Mouse (Mus musculus) neural tube, embryonic 15.5 days (tissue): Measurements from ENCODE around the gene Lrrc8d. TPM values are rescaled to one million over a fixed set of nuclear protein-coding genes. Genes with fewer than 3 reads are reported as not detected.

Experiments used
- ATAC-seq: fragments of 200-750 bp; cut with Nextera tagmentation; 2 replicates; pipeline ENCODE4 v1.8.0; 2017; ENCODE audit warnings: mild to moderate bottlenecking, moderate TSS enrichment, moderate library complexity; ENCODE audit not compliant: low FRiP score
- H3K27ac ChIP-seq: fragments of 300-500 bp; sonication (generic); replicated peaks from 2 replicates; pipeline ENCODE4 v1.5.1; 2015; ENCODE audit warnings: mild to moderate bottlenecking, inconsistent platforms
- H3K27me3 ChIP-seq: fragments of 300-500 bp; sonication (generic); replicated peaks from 2 replicates; pipeline ENCODE4 v1.6.1; 2015; ENCODE audit warnings: inconsistent platforms
- H3K36me3 ChIP-seq: fragments of 300-500 bp; sonication (generic); 2 replicates; pipeline ENCODE4 v1.6.1; 2015; ENCODE audit warnings: inconsistent platforms
- H3K4me1 ChIP-seq: fragments of 300-500 bp; sonication (generic); 2 replicates; pipeline ENCODE4 v1.6.1; 2015; ENCODE audit warnings: inconsistent platforms
- H3K4me2 ChIP-seq: fragments of 300-500 bp; sonication (generic); 2 replicates; pipeline ENCODE4 v1.6.1; 2015; ENCODE audit warnings: inconsistent platforms, mild to moderate bottlenecking, moderate library complexity
- H3K4me3 ChIP-seq: fragments of 300-500 bp; sonication (generic); replicated peaks from 2 replicates; pipeline ENCODE4 v1.5.1; 2015; ENCODE audit warnings: mild to moderate bottlenecking, inconsistent platforms
- H3K9ac ChIP-seq: fragments of 300-500 bp; sonication (generic); replicated peaks from 2 replicates; pipeline ENCODE4 v1.6.1; 2015; ENCODE audit warnings: mild to moderate bottlenecking, inconsistent platforms
- H3K9me3 ChIP-seq: fragments of 300-500 bp; sonication (generic); replicated peaks from 2 replicates; pipeline ENCODE4 v1.6.1; 2016; ENCODE audit warnings: inconsistent platforms
- WGBS: fragments of 180-500 bp; shearing (Covaris S2); methylation state at CpG from one replicate; pipeline ENCODE4 v1.1.7; 2015; ENCODE audit warnings: mixed read lengths; 5-methylcytosine and 5-hydroxymethylcytosine counted together
- polyA plus RNA-seq: library from polyadenylated mRNA; unstranded; fragments of >200 nt; fragmentation: Nextera tagmentation; extraction: Ambion mirVana; gene quantifications from 2 replicates; pipeline ENCODE4 v1.2.1, GENCODE M21; 2015

Lrrc8d gene
- polyA plus RNA-seq, 1 experiment from 2014 or later: 29.4 TPM

DNA sequence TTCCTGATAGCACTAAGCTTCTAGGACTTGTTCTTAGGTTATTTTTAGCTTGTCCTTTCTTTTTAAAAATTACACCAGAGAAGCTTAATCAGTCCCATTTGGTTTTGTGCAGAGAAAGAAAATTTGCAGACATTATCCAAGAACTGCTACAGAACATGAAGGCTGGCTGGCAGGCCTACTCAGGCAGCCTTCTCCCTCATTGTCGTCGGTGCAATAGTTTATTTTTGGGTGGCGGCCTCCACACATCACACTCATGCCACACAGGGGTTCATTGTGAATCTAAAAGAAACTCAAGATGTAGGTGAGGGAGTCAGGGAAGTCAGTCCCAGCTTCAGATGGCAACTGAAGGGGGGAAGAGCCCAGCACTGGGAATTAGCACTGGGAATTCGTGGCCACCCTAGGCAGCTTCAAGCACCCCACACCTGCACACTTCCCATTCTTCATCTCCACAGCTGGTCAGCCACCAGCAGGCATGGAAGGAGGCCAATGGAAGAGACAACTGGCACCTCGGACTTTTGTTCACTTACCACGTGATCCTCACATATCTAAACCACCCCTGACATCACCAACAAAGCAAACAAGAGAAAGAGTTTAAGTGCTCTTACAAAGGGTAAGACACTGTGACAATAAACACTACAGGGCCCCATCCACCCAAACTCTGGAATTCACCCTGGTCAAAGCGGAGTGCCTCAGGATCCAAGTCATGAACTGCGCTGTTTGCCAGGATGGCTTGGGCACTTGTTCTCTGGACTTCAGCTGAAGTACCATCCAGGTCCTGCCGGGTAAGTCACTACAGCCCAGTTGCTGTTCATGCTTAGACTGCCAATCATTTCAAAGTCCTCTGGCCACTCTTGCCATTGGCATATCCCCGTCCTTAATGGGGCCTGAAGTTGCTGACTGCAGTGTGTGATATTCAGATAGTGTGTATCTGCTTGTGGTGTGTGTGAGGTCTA lies 9.0 kb upstream of the Lrrc8d start:
- Histone ChIP-seq H3K9me3 (no peaks in the 10 kb centered on the region), H3K36me3 (no peaks in the 10 kb centered on the region), H3K27me3 (no peaks in the 10 kb centered on the region), H3K4me1 (no peaks in the 10 kb centered on the region), H3K27ac (no peak overlapping the region), H3K9ac (no peak overlapping the region), H3K4me2 (no peak overlapping the region), H3K4me3 (no peak overlapping the region)
- ATAC-seq: no peak
- WGBS: 58% methylated on average over 10 of the region's 10 CpGs

DNA sequence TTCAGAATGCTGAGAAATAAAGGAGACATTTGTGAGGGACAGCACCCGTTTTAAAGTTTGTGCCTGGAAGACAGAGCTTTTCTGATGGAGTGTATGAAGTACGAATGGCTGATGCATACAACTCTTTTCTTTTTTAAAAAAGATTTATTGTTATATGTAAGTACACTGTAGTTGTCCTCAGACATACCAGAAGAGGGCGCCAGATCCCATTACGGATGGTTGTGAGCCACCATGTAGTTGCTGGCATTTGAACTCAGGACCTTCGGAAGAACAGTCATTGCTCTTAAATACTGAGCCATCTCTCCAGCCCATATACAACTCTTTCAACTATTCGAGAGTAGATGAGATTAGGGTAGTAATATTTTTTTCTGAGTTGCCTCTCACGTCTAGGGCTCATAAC lies 8.1 kb upstream of the Lrrc8d start:
- H3K4me1 ChIP-seq: no peaks in the 10 kb centered on the region
- H3K36me3 ChIP-seq: no peaks in the 10 kb centered on the region
- no peak overlapping the region for H3K4me3 ChIP-seq
- no peak for ATAC-seq
- H3K27me3 ChIP-seq: no peaks in the 10 kb centered on the region
- no peaks in the 10 kb centered on the region for H3K9me3 ChIP-seq
- no peak overlapping the region for H3K9ac ChIP-seq
- H3K27ac ChIP-seq: no peak overlapping the region
- no peak overlapping the region for H3K4me2 ChIP-seq
- WGBS: 87% methylated on average over 7 of the region's 7 CpGs

DNA sequence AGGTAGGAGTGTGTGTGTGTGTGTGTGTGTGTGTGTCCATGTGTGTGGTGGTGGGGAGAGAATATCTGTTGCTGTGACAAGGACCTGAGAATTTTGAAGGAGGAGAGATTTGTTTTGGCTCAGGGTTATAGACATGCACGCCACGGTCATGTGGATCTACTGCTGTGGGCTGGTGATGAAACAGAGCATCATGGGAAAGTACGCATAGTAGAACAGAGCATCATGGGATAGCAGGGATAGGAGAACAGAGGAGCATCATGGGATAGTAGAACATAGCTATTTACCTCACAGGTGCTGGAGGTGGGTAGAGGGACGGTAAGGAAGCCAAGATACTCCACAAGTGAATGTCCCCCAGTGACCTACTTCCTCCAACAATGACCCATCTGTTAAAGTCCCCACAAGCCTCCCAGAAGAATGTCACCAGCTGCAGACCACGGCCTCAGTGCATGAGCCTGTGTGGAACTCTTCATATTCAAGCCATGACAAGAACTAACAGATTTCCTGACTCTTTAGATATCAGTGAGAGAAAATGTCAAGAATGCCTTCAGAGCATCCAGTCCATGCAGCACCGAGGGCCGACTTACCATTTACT lies 5.3 kb upstream of the Lrrc8d start:
- no peak for ATAC-seq
- 90% methylated on average over 7 of the region's 7 CpGs for WGBS
- Histone ChIP-seq H3K27ac (no peak overlapping the region), H3K9ac (no peak overlapping the region), H3K9me3 (no peaks in the 10 kb centered on the region), H3K4me2 (no peak overlapping the region), H3K27me3 (no peaks in the 10 kb centered on the region), H3K4me3 (no peak overlapping the region), H3K4me1 (peaks cover 9% of the 10 kb centered on the region), H3K36me3 (no peaks in the 10 kb centered on the region)

DNA sequence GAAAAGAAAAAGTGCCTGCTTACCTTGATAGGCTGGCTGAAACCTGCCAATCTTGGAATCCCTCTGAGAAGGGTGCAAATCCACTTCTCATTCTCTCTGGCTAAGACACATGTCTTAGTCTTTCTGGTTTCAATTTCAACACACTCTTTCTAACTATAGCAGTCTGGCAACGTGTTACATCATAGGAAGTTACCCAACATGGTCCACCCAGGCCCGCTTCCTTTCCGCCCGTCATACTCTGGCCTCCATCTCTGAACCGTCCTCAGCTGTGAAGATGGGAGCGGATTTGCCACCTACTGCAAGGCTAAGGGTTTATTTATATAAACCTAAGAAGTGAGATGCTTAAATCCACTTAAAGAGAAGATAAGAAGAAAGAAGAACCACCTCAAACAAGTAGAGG lies 3.7 kb upstream of the Lrrc8d start:
- Histone ChIP-seq H3K9me3 (no peaks in the 10 kb centered on the region), H3K4me2 (no peak overlapping the region), H3K27ac (no peak overlapping the region), H3K36me3 (no peaks in the 10 kb centered on the region), H3K4me3 (no peak overlapping the region), H3K27me3 (no peaks in the 10 kb centered on the region), H3K4me1 (peaks cover 15% of the 10 kb centered on the region), H3K9ac (no peak overlapping the region)
- WGBS: 89% methylated on average over 6 of the region's 6 CpGs
- ATAC-seq: no peak

DNA sequence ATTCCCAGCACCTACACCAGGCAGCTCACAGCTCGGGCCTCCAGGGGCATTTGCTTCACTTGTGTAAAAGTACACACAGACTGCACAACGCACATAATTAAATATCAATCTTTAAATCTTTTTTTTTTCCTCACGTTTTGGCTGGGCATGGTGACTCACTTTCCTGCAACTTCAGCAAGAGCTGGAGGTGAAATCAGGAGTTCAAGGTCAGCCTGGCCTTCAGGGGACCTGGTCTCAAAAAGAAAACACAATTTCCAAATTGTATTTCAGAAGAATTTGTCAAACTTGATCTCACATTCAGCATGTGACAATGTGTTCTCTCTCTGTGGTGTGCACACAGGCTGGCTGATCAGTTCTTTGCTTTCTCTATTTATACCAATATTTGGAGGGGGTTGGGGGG lies 1.9 kb upstream of the Lrrc8d start:
- Histone ChIP-seq H3K36me3 (no peaks in the 10 kb centered on the region), H3K27me3 (no peaks in the 10 kb centered on the region), H3K4me1 (peaks cover 30% of the 10 kb centered on the region), H3K9ac (no peak overlapping the region), H3K4me3 (no peak overlapping the region), H3K27ac (no peak overlapping the region), H3K9me3 (no peaks in the 10 kb centered on the region), H3K4me2 (no peak overlapping the region)
- no peak for ATAC-seq
- 96% methylated on average over 3 of the region's 3 CpGs for WGBS

DNA sequence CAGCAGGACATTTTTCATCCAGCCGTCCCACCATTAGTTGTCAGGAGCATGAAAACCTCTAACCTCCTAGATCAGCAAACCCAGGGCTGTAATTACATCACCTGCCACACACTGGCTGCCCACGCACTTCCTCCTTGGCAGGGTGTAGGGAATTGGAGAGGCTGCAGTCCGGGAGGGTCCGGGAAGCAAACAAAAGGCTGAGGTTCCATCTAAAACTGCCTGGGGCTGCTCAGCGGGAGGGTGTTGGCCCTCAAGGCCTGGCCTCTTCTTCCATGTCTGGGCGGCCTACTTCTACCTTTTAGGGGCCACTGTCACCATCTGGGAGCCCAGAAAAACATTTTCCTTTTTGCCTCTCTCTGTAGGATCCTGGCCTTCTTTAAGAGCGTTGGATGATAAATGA lies 1.1 kb upstream of the Lrrc8d start:
- 18% methylated on average over 7 of the region's 7 CpGs for WGBS
- Histone ChIP-seq H3K4me2 (peak overlapping the region; percentile 77), H3K36me3 (no peaks in the 10 kb centered on the region), H3K9ac (no peak overlapping the region), H3K27ac (no peak overlapping the region), H3K4me1 (peaks cover 38% of the 10 kb centered on the region), H3K4me3 (peak overlapping the region; percentile 67), H3K27me3 (no peaks in the 10 kb centered on the region), H3K9me3 (no peaks in the 10 kb centered on the region)
- no peak for ATAC-seq

DNA sequence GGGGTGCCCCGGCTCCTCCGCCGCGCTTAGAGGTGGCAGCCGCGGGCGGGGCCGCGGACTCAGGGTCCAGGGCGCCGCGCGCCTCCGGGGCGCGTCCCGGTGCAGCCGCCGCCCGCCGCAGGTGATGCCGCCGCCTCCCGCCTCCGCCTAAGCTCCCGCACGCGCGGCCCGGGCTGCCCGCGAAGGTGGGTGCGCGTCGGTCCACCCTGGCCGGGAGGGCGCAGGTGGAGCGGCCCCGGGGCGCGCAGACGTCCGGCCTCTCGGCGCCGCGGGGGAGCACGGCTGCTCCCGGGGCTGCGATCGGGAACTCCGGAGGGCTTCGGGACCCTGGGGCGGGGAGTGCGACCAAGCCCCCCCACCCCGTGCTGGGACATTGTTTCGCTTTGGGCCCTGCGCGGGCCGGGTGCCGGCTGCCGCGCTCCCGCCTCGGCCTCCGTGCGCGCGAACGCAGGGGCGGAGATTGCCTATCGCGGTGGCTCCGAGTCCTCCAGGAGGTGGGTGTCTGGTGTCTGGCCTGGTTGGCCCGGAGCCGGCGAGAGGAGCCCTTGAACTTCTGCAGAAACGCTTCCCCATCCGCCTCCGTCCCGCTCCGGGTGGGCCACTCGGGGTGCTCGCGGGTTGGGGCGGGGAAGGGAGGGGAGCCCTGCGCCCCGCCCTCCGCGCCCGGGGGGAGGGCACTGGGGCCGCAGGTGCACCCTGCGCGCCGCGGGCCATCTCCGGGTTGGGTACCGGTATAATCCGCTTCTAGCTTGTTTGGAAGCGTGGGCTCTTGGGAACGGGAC lies 492 bp downstream of the Lrrc8d start:
- peak; percentile 77 for ATAC-seq
- peak overlapping the region; percentile 77 for H3K4me2 ChIP-seq
- H3K27me3 ChIP-seq: no peaks in the 10 kb centered on the region
- peak overlapping the region; percentile 91 for H3K27ac ChIP-seq
- no peaks in the 10 kb centered on the region for H3K36me3 ChIP-seq
- H3K4me3 ChIP-seq: peak overlapping the region; percentile 67
- under 1% methylated on average over 96 of the region's 101 CpGs for WGBS
- H3K9ac ChIP-seq: peak overlapping the region; percentile 85
- peaks cover 54% of the 10 kb centered on the region for H3K4me1 ChIP-seq
- no peaks in the 10 kb centered on the region for H3K9me3 ChIP-seq

DNA sequence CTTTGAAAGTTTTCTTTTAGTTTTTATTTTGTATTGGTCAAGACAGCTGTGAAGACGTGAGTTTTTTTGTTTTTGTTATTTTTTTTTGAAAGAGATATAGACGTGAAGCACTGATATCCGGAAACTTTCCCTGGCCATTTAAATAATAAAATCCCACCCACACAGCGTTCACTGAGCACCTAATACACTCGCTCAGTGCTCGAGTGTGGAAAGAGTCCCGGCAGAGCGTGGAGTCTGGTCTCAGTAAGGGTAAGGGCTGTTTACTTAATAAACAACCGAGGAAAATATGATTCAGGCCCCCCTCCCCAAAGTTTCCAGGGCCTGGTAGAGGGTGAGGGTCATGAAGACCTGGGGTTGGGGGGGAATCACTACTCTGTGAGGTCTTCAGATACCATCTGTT lies 1.6 kb downstream of the Lrrc8d start:
- peaks cover 60% of the 10 kb centered on the region for H3K4me1 ChIP-seq
- no peaks in the 10 kb centered on the region for H3K9me3 ChIP-seq
- no peak for ATAC-seq
- peak overlapping the region; percentile 85 for H3K9ac ChIP-seq
- no peaks in the 10 kb centered on the region for H3K27me3 ChIP-seq
- peak overlapping the region; percentile 67 for H3K4me3 ChIP-seq
- WGBS: 57% methylated on average over 9 of the region's 9 CpGs
- no peaks in the 10 kb centered on the region for H3K36me3 ChIP-seq
- peak overlapping the region; percentile 77 for H3K4me2 ChIP-seq
- no peak overlapping the region for H3K27ac ChIP-seq

DNA sequence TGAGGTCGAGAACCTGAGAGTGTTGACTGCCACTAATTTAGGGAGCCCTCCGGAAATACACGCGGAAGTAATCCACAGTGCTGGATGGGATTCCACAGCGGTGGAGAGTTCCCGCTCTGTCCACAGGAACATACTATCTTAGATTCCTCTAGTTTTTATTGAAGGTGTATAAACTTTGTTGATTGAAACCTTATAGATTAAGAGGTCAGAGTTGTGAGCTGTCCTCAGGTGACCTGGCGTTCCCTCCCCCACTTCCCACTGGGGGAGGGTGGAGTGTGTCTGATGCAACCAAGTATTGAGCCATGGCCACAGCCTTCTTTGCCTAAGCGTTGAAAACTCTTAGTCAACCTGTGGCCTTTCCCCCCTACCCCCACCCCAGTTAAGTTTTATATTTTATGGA lies 2.1 kb downstream of the Lrrc8d start:
- Histone ChIP-seq H3K4me3 (no peak overlapping the region), H3K27ac (no peak overlapping the region), H3K4me2 (peak overlapping the region; percentile 77), H3K4me1 (peaks cover 65% of the 10 kb centered on the region), H3K27me3 (no peaks in the 10 kb centered on the region), H3K9me3 (no peaks in the 10 kb centered on the region), H3K36me3 (no peaks in the 10 kb centered on the region), H3K9ac (no peak overlapping the region)
- no peak for ATAC-seq
- 80% methylated on average over 8 of the region's 8 CpGs for WGBS

DNA sequence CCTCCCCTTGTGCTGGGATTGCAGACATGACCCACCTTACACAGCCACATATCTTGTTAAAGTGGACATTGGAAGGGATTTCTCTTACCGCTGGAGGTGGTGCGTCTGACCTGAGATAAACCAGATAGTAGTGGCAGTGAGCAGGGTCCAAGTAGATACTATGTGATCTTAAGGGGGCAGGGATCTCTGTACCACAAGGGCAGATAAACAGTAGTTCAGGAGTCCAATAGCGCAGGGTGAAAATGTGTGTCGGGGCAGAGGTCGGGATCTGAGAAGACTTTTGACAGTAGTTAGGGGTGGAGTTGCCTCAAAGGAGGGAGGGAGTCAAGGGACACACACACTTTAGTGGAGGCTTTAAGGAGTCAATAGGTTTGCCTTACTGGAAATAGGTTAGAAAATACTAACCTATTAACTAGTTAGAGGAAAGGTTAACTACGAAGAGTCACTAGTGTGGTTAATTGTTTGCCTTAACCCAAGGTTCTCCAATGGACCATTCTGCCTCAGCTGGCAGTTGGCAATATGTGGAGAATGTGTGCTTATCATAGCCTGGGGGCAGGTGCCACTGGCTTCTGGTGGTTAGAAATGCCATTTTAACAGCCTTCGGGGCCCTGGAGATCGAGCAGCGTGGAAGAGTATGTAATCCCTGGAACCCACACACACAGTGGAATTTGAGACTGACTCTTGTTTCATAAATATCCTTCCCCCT lies 3.0 kb downstream of the Lrrc8d start:
- 72% methylated on average over 9 of the region's 9 CpGs for WGBS
- H3K4me2 ChIP-seq: no peak overlapping the region

DNA sequence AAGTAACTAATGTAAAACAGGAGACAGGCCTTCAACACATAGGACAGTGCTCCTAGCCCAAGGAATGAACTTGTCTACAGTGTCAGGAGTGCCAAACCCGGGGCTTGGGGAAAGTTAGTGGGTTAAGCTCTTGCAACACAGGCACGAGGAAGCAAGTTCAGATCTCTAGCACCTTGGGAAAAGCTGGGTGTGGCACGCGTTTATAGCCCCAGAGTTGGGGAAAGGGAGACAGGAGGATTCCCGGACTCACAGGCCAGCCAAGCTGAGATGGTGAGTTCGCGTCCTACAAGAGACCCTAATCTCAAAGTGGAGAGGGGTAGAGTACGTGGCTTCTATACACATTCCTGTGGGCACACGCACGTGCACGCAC lies 3.5 kb downstream of the Lrrc8d start:
- no peaks in the 10 kb centered on the region for H3K9me3 ChIP-seq
- H3K27me3 ChIP-seq: no peaks in the 10 kb centered on the region
- no peak overlapping the region for H3K4me3 ChIP-seq
- peaks cover 65% of the 10 kb centered on the region for H3K4me1 ChIP-seq
- no peaks in the 10 kb centered on the region for H3K36me3 ChIP-seq
- H3K9ac ChIP-seq: no peak overlapping the region
- no peak overlapping the region for H3K27ac ChIP-seq
- WGBS: 89% methylated on average over 11 of the region's 11 CpGs
- H3K4me2 ChIP-seq: no peak overlapping the region
- no peak for ATAC-seq

More for the DNA sequence above, 3.0 kb downstream of the Lrrc8d start:
- Histone ChIP-seq H3K9ac (no peak overlapping the region), H3K27ac (no peak overlapping the region), H3K27me3 (no peaks in the 10 kb centered on the region), H3K4me3 (no peak overlapping the region), H3K9me3 (no peaks in the 10 kb centered on the region), H3K36me3 (no peaks in the 10 kb centered on the region), H3K4me1 (peaks cover 65% of the 10 kb centered on the region)
- no peak for ATAC-seq
